Mouse (Mus musculus) forebrain, postnatal 0 days (tissue): ENCODE measurements around the gene Tfip11. TPM values are rescaled to one million over a fixed set of nuclear protein-coding genes. Genes with fewer than 3 reads are reported as not detected.

Experiments used
- ATAC-seq: fragments of 200-750 bp; cut with Nextera tagmentation; 2 replicates; pipeline ENCODE4 v1.8.0; 2017; ENCODE audit warnings: mild to moderate bottlenecking, moderate library complexity
- DNase-seq: peaks from one replicate; pipeline ENCODE4 v3.0.0-alpha.2; 2015
- H3K27ac ChIP-seq: fragments of 300-500 bp; sonication (generic); 2 replicates; pipeline ENCODE4 v1.5.1; 2014; ENCODE audit warnings: low read depth, mild to moderate bottlenecking, antibody characterized with exemption, low read length, moderate library complexity, mixed read lengths
- H3K27me3 ChIP-seq: fragments of 300-500 bp; sonication (generic); 2 replicates; pipeline ENCODE4 v1.6.1; 2014; ENCODE audit warnings: mild to moderate bottlenecking, low read length, mixed read lengths; ENCODE audit not compliant: insufficient read depth
- H3K36me3 ChIP-seq: fragments of 300-500 bp; sonication (generic); 2 replicates; pipeline ENCODE4 v1.6.1; 2014; ENCODE audit warnings: mild to moderate bottlenecking, moderate library complexity; ENCODE audit not compliant: insufficient read depth
- H3K4me1 ChIP-seq: fragments of 300-500 bp; sonication (generic); 2 replicates; pipeline ENCODE4 v1.6.1; 2014; ENCODE audit warnings: antibody characterized with exemption; ENCODE audit not compliant: insufficient read depth
- H3K4me2 ChIP-seq: fragments of 300-500 bp; sonication (generic); 2 replicates; pipeline ENCODE4 v1.6.1; 2014; ENCODE audit warnings: low read depth, mild to moderate bottlenecking, moderate library complexity
- H3K4me3 ChIP-seq: fragments of 300-500 bp; sonication (generic); 2 replicates; pipeline ENCODE4 v1.5.1; 2014; ENCODE audit warnings: low read depth, low read length, mixed read lengths
- H3K9ac ChIP-seq: fragments of 300-500 bp; sonication (generic); 2 replicates; pipeline ENCODE4 v1.6.1; 2014; ENCODE audit warnings: mild to moderate bottlenecking
- H3K9me3 ChIP-seq: fragments of 300-500 bp; sonication (generic); 2 replicates; pipeline ENCODE4 v1.6.1; 2016; ENCODE audit warnings: low read length
- CTCF ChIP-seq: sonication (generic); IDR thresholded peaks from 2 replicates; pipeline ENCODE4 v1.5.1; 2016; ENCODE audit warnings: antibody characterized with exemption, control low read depth, low read depth
- WGBS: fragments of 180-500 bp; shearing (Covaris S2); extraction: QIAGEN DNeasy Blood & Tissue Kit; methylation state at CpG from one replicate; pipeline ENCODE4 v1.1.7; 2014; 5-methylcytosine and 5-hydroxymethylcytosine counted together
- polyA plus RNA-seq: library from polyadenylated mRNA; unstranded; fragments of >200 nt; fragmentation: Nextera tagmentation; extraction: Ambion mirVana; gene quantifications from 2 replicates; pipeline ENCODE4 v1.2.1, GENCODE M21; 2015
- total RNA-seq: library from RNA; depleted of rRNA; stranded (reverse); fragments of >200 nt; gene quantifications from 2 replicates; pipeline ENCODE4 v1.2.3, GENCODE M21; 2014

Gene Tfip11
- total and polyA plus RNA-seq, 2 experiments from 2014 or later = 20.8 to 26.9 TPM

- H3K4me1 ChIP-seq = peaks cover 11% of the 10 kb centered on the region; the same call in 1 of the 2 replicates
- 88% methylated on average over 4 of the region's 4 CpGs for WGBS
- H3K27ac ChIP-seq = no peak overlapping the region
- no peak for TF ChIP-seq CTCF
- peaks cover 48% of the 10 kb centered on the region for H3K36me3 ChIP-seq
- ATAC-seq (no peak), DNase-seq (no peak)
- H3K27me3 ChIP-seq = no peaks in the 10 kb centered on the region
- H3K9ac ChIP-seq = no peak overlapping the region
- no peak overlapping the region for H3K4me2 ChIP-seq
- no peak overlapping the region for H3K4me3 ChIP-seq
- H3K9me3 ChIP-seq = no peaks in the 10 kb centered on the region
Measured at GRCm38 (mm10) chr5:112376111-112376510, 50.0 kb downstream of the Tfip11 start.

- Histone ChIP-seq H3K4me1 (0 out of 2 replicates have a peak, but pooled peaks cover 3% of the 10 kb centered on the region), H3K9ac (no peak overlapping the region), H3K36me3 (peaks cover 49% of the 10 kb centered on the region), H3K27me3 (no peaks in the 10 kb centered on the region), H3K27ac (no peak overlapping the region), H3K9me3 (no peaks in the 10 kb centered on the region), H3K4me2 (no peak overlapping the region), H3K4me3 (no peak overlapping the region)
- ATAC-seq (no peak), DNase-seq (no peak)
- WGBS = 93% methylated on average over 1 of the region's 1 CpGs
- TF ChIP-seq CTCF = no peak
Measured at GRCm38 (mm10) chr5:112377380-112377779, 51.2 kb downstream of the Tfip11 start.

- Histone ChIP-seq H3K9me3 (no peaks in the 10 kb centered on the region), H3K9ac (no peak overlapping the region), H3K4me1 (no peaks in the 10 kb centered on the region), H3K27ac (no peak overlapping the region), H3K36me3 (peaks cover 43% of the 10 kb centered on the region), H3K27me3 (no peaks in the 10 kb centered on the region), H3K4me3 (no peak overlapping the region), H3K4me2 (no peak overlapping the region)
- no peak for TF ChIP-seq CTCF
- WGBS = 89% methylated on average over 6 of the region's 6 CpGs
- no peak for ATAC-seq
- no peak for DNase-seq
Measured at GRCm38 (mm10) chr5:112378716-112379115, 52.6 kb downstream of the Tfip11 start.

- TF ChIP-seq CTCF = no peak
- no peak for ATAC-seq
Measured at GRCm38 (mm10) chr5:112381154-112381553, 55.0 kb downstream of the Tfip11 start.

GRCm38 (mm10) chr5:112382042-112382441, 55.9 kb downstream of the Tfip11 start:
- no peak for TF ChIP-seq CTCF
- no peaks in the 10 kb centered on the region for H3K27me3 ChIP-seq
- no peaks in the 10 kb centered on the region for H3K9me3 ChIP-seq
- H3K4me2 ChIP-seq = no peak overlapping the region
- WGBS = 36% methylated on average over 6 of the region's 9 CpGs
- DNase-seq (no peak), ATAC-seq (peak; percentile 67)
- no peaks in the 10 kb centered on the region for H3K4me1 ChIP-seq
- peak overlapping the region; percentile 40; the same call in 1 of the 2 replicates for H3K27ac ChIP-seq
- H3K4me3 ChIP-seq = no peak overlapping the region
- H3K9ac ChIP-seq = no peak overlapping the region; the same call in 1 of the 2 replicates
- H3K36me3 ChIP-seq = peaks cover 44% of the 10 kb centered on the region

More at GRCm38 (mm10) chr5:112381154-112381553, 55.0 kb downstream of the Tfip11 start:
- DNase-seq = no peak
- H3K9me3 ChIP-seq = no peaks in the 10 kb centered on the region
- 90% methylated on average over 11 of the region's 11 CpGs for WGBS
- peaks cover 37% of the 10 kb centered on the region for H3K36me3 ChIP-seq
- H3K27me3 ChIP-seq = no peaks in the 10 kb centered on the region
- no peak overlapping the region for H3K4me2 ChIP-seq
- H3K9ac ChIP-seq = no peak overlapping the region
- H3K27ac ChIP-seq = no peak overlapping the region
- H3K4me1 ChIP-seq = no peaks in the 10 kb centered on the region
- H3K4me3 ChIP-seq = no peak overlapping the region

GRCm38 (mm10) chr5:112382641-112383330, 56.6 kb downstream of the Tfip11 start:
- ATAC-seq (peak; percentile 54), DNase-seq (no peak)
- WGBS = 51% methylated on average over 17 of the region's 17 CpGs
- Histone ChIP-seq H3K9ac (no peak overlapping the region), H3K27ac (peak overlapping the region; percentile 40; the same call in 1 of the 2 replicates), H3K4me1 (no peaks in the 10 kb centered on the region), H3K4me3 (no peak overlapping the region), H3K9me3 (no peaks in the 10 kb centered on the region), H3K4me2 (no peak overlapping the region), H3K27me3 (no peaks in the 10 kb centered on the region), H3K36me3 (peaks cover 51% of the 10 kb centered on the region)
- TF ChIP-seq CTCF = no peak

GRCm38 (mm10) chr5:112384805-112385472, 58.8 kb downstream of the Tfip11 start:
- WGBS = 95% methylated on average over 13 of the region's 13 CpGs
- H3K4me1 ChIP-seq = 0 out of 2 replicates have a peak, but pooled peaks cover under 1% of the 10 kb centered on the region
- DNase-seq (no peak), ATAC-seq (no peak)
- no peaks in the 10 kb centered on the region for H3K9me3 ChIP-seq
- no peak overlapping the region for H3K4me2 ChIP-seq
- TF ChIP-seq CTCF = no peak
- H3K9ac ChIP-seq = no peak overlapping the region
- no peak overlapping the region for H3K27ac ChIP-seq
- no peaks in the 10 kb centered on the region for H3K27me3 ChIP-seq
- peaks cover 53% of the 10 kb centered on the region for H3K36me3 ChIP-seq
- no peak overlapping the region for H3K4me3 ChIP-seq
